Mouse (Mus musculus): Measurements from ENCODE around the gene Stx3. TPM values are rescaled to one million over a fixed set of nuclear protein-coding genes. Genes with fewer than 3 reads are reported as not detected.

Gene Stx3
- polyA plus RNA-seq (2016; fragmentation: Nextera tagmentation; extraction: Ambion mirVana), result 4.7 and 4.9 TPM in 2 replicates

DNA sequence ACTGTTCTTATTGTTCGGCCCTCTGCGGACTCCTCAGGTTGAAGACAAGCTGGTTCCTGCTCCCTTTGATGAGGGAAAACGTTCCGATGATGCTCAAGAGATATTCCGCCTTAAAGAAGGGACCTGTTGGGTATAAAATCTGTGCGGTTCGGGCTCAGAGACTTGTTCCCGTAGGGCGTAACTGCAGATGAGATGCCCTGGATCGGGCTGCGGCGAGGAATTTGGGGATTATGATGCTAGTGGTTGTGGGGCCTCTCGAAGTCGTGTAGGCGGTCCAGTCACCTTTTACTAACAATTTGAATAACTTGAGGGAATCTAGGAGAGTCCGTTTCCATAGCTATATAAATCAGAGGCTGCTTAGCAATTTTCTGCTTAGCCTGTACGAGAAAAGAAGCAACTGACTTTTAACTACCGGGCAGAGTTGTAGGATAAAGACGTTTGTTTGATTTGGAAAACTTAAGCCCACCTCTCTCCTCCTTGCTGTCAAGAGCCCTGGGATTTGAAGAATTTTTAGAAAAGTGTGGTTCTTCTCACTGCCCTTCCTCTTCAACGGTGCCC, at the start of gene Stx3:
Gene Stx3, minus strand, starts transcription at position 261 of the 558 bp plus-strand sequence.
- H3K9ac ChIP-seq, result peak within 1 kb of the TSS; percentile 64
- under 1% methylated on average over 20 of the region's 20 CpGs for WGBS
- H3K4me2 ChIP-seq (replicated peaks), result peak within 1 kb of the TSS; percentile 98
- H3K4me3 ChIP-seq, result peak within 1 kb of the TSS; percentile 59
- ATAC-seq (ENCODE audit: low FRiP score, low read depth), result no peak
- no peaks in the 10 kb centered on the region for H3K9me3 ChIP-seq
- H3K27ac ChIP-seq, result no peak within 1 kb of the TSS
- H3K36me3 ChIP-seq, result no peaks in the 10 kb centered on the region
- H3K27me3 ChIP-seq (replicated peaks), result peaks cover 43% of the 10 kb centered on the region
- H3K4me1 ChIP-seq, result peaks cover 11% of the 10 kb centered on the region

DNA sequence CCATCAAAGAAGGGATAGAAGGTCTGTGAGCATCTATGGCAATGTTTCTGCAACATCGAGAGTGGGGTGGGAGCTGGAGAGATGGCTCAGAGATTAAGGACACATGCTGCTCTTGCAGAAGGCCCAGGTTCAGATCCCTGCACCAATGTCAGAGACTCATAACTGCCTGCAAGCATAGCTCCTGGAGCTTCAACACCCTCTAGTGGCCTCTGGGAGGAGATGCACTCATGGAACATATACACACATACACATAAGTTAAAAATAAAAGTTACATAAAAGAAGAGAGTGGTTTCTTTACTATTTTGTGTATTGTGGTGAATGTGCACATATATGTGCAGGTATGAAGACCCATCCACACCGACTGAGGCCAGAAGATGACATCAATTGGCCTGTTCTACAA, 48.6 kb upstream of the Stx3 start:
- Histone ChIP-seq H3K9me3 (peaks cover 3% of the 10 kb centered on the region; the same call in 1 of the 2 replicates), H3K9ac (no peak overlapping the region), H3K27ac (no peak overlapping the region), H3K36me3 (no peaks in the 10 kb centered on the region), H3K4me3 (no peak overlapping the region), H3K4me1 (no peaks in the 10 kb centered on the region), H3K27me3 (replicated peaks) (no peaks in the 10 kb centered on the region), H3K4me2 (replicated peaks) (no peak overlapping the region)
- ATAC-seq (ENCODE audit: low FRiP score, low read depth), result no peak
- WGBS, result 79% methylated on average over 2 of the region's 2 CpGs

DNA sequence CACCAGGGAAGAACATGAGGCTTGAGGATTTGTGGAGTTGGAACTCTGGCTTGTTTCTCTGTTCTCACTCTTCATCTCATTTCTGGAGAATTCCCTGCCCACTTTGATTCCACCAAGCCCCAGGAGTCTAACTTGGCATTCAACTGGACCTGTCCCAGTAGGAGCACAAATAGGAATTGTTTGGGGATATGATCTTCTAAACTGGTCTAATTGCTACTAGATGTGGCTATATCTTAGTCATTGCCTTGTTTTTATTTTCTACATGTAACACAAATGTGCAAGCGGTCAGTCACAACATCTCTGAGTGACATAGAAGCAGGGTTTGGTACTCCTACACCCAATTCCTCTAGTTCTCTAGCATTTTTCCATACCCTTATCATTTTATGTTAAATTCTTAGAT, 41.8 kb upstream of the Stx3 start, which contains the start of gene Olfr1418:
Gene Olfr1418, minus strand, starts transcription at position 101 of the 400 bp plus-strand sequence.
- no peaks in the 10 kb centered on the region for H3K9me3 ChIP-seq
- H3K4me1 ChIP-seq, result no peaks in the 10 kb centered on the region
- 91% methylated on average over 1 of the region's 1 CpGs for WGBS
- no peak within 1 kb of the TSS for H3K4me3 ChIP-seq
- H3K27ac ChIP-seq, result no peak within 1 kb of the TSS
- no peak for ATAC-seq (ENCODE audit: low FRiP score, low read depth)
- no peak within 1 kb of the TSS for H3K4me2 ChIP-seq (replicated peaks)
- no peak within 1 kb of the TSS for H3K9ac ChIP-seq
- H3K36me3 ChIP-seq, result no peaks in the 10 kb centered on the region
- no peaks in the 10 kb centered on the region for H3K27me3 ChIP-seq (replicated peaks)

DNA sequence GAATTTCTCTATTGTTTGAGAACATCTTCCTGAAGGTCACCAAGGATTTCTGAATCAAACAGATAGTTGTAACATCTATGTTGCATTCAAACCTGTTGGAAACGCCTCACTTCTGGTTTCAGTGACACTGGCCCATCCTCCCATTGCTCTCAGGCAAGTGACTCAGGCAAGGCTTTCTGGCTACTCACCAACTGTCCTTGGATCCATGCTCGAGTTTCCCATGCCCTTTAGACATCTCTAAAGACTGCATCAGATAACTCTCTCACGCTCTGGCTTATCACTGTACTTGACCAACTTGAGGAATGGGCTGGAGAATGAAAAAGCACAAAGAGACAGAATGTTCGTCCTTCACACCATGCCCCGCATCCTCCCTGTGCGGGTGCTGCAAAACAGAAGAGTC, 37.3 kb upstream of the Stx3 start:
- Histone ChIP-seq H3K36me3 (no peaks in the 10 kb centered on the region), H3K4me1 (no peaks in the 10 kb centered on the region), H3K9me3 (no peaks in the 10 kb centered on the region), H3K27me3 (replicated peaks) (no peaks in the 10 kb centered on the region), H3K4me3 (no peak overlapping the region), H3K4me2 (replicated peaks) (no peak overlapping the region), H3K9ac (no peak overlapping the region), H3K27ac (no peak overlapping the region)
- 81% methylated on average over 6 of the region's 6 CpGs for WGBS
- no peak for ATAC-seq (ENCODE audit: low FRiP score, low read depth)

DNA sequence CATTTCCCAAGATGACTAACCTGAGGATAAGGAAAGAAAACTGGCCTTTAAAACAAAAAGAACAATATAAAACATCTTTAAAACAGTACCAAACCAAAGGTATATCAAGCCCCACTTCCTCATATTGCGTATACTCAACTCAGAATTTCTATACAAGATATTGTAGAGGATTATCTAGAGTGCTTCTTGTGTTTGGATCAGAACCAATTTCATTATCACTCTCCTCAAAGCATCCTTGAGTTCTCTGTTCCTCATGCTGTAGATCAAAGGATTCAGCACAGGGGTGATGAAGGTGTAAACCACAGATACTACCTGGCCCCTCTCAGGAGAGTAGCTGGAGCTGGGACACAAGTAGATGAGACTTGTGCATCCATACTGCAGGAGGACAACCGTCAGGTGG, 35.6 kb upstream of the Stx3 start:
- H3K36me3 ChIP-seq, result no peaks in the 10 kb centered on the region
- no peak overlapping the region for H3K4me2 ChIP-seq (replicated peaks)
- H3K9me3 ChIP-seq, result no peaks in the 10 kb centered on the region
- no peaks in the 10 kb centered on the region for H3K4me1 ChIP-seq
- H3K27me3 ChIP-seq (replicated peaks), result no peaks in the 10 kb centered on the region
- no peak overlapping the region for H3K27ac ChIP-seq
- ATAC-seq (ENCODE audit: low FRiP score, low read depth), result no peak
- no peak overlapping the region for H3K4me3 ChIP-seq
- no peak overlapping the region for H3K9ac ChIP-seq
- 85% methylated on average over 2 of the region's 2 CpGs for WGBS

DNA sequence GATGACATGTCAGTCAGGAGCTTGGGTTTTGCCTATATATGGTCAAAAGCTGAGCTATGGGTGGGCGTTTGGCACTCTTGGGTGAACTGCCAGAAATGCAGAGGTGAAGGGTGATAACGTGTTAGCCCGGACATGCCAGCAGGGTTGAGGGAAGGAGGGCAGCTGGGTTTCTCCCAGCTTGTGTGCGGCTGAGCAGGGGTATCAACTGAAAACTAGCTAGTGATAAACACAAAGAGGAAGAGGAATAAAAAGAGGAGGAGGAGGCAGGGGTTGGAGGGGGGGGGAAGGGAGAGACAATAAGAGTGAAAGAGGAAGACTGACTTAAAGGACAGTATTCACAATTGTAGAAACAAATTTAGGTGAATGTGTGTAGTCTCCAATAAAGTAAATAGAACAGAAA, 33.4 kb upstream of the Stx3 start:
- Histone ChIP-seq H3K27me3 (replicated peaks) (no peaks in the 10 kb centered on the region), H3K9me3 (no peaks in the 10 kb centered on the region), H3K4me2 (replicated peaks) (no peak overlapping the region), H3K9ac (no peak overlapping the region), H3K4me3 (no peak overlapping the region), H3K36me3 (no peaks in the 10 kb centered on the region), H3K27ac (no peak overlapping the region), H3K4me1 (no peaks in the 10 kb centered on the region)
- 72% methylated on average over 4 of the region's 4 CpGs for WGBS
- no peak for ATAC-seq (ENCODE audit: low FRiP score, low read depth)

DNA sequence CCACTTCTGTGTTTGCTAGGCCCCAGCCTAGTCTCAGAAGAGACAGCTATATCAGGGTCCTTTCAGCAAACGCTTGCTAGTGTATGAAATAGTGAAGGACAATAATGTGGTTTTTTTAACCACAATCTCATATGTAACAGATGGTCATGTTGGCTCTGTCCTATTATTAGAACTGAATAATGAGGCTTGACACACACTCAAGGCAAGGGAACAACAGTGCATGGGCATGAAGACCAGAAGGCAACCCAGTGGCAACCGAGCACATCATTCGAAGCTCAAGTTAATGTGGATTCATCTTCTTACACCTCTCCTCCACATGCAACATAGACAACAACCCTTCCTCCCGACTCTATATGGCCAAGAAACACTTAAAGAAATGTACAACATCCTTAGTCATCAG, 27.1 kb upstream of the Stx3 start:
- ATAC-seq (ENCODE audit: low FRiP score, low read depth), result no peak

DNA sequence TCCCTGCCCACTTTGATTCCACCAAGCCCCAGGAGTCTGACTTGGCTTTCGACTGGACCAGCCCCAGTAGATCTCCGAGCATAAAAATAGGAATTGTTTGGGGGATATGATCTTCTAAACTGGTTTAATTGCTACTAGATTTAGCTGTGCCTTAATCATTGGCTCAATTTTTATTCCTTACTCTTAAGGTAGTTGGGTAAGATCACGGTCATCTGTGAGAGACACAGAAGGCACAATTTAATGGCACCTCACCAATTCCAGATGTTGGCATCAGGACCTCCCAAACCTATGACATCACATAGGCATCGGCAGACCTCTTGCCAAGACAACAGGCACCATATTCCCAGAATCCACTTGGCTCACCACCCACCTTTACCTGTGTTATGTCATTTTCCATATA, 19.9 kb upstream of the Stx3 start, which contains the start of gene Olfr1417:
Gene Olfr1417, minus strand, starts transcription at position 101 of the 400 bp plus-strand sequence.
- no peak within 1 kb of the TSS for H3K9ac ChIP-seq
- H3K4me1 ChIP-seq, result no peaks in the 10 kb centered on the region
- no peaks in the 10 kb centered on the region for H3K9me3 ChIP-seq
- 84% methylated on average over 4 of the region's 4 CpGs for WGBS
- H3K4me2 ChIP-seq (replicated peaks), result no peak within 1 kb of the TSS
- no peaks in the 10 kb centered on the region for H3K36me3 ChIP-seq
- H3K4me3 ChIP-seq, result no peak within 1 kb of the TSS
- no peak for ATAC-seq (ENCODE audit: low FRiP score, low read depth)
- no peak within 1 kb of the TSS for H3K27ac ChIP-seq
- H3K27me3 ChIP-seq (replicated peaks), result no peaks in the 10 kb centered on the region

More for the DNA sequence above, 27.1 kb upstream of the Stx3 start:
- Histone ChIP-seq H3K4me3 (no peak overlapping the region), H3K4me1 (no peaks in the 10 kb centered on the region), H3K27me3 (replicated peaks) (no peaks in the 10 kb centered on the region), H3K36me3 (no peaks in the 10 kb centered on the region), H3K9me3 (no peaks in the 10 kb centered on the region), H3K9ac (no peak overlapping the region), H3K4me2 (replicated peaks) (no peak overlapping the region), H3K27ac (no peak overlapping the region)
- 83% methylated on average over 4 of the region's 4 CpGs for WGBS

DNA sequence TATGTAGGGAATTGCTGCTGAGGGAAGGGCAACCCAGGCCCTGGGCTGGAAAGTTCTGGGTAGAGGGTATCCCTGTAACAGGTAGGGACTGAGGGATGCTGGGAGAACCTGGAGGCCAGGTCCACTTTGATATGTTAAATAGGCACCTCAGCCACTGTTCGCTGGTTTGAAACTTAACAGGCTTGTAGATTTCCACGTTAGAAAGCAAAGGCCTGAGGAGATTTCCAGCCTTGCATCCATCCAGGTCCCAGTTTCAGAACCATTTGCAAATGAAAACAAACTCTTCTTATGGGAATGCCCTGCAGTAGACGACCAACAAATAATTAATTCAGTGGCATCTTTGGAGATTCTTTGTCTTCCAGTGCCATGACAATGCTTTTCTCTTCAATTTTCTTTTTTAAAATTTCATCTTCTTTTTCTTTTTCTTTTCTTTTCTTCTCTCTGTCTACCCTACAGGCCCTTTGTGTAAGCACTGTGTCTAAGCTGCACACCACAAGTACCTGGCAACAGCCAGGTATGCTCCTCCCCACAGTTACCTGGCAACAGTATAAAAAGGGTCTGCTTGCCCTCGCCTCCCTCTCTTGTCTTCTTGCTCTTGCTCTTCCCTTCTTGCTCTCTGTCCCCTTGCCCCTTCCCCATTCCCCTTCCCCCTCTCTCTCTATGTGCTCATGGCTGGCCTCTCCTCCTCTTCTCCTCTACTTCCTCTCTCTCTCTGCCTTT, 4.3 kb upstream of the Stx3 start:
- Histone ChIP-seq H3K27ac (no peak overlapping the region), H3K9me3 (no peaks in the 10 kb centered on the region), H3K4me1 (peaks cover 5% of the 10 kb centered on the region), H3K27me3 (replicated peaks) (peaks cover 18% of the 10 kb centered on the region), H3K9ac (no peak overlapping the region), H3K36me3 (no peaks in the 10 kb centered on the region), H3K4me3 (no peak overlapping the region), H3K4me2 (replicated peaks) (no peak overlapping the region)
- 29% methylated on average over 4 of the region's 4 CpGs for WGBS
- no peak for ATAC-seq (ENCODE audit: low FRiP score, low read depth)

DNA sequence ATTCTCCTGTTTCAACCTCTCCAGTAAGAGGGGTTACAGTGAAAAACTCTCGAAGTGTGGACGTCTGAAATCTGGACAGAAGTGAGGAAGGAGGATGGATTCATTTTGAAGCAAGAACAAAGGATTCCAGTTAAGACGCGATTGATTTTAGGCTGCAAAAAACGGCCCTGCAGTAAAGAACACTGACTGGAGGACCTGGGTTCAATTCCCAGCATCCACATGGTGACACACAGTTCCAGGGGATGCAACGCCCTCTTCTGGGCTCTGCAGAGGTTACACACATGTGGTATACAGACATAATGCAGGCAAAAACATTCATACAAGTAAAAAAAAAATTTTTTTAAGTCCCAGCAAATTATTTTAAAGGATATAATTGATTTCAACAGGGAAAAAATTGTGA, 1.0 kb upstream of the Stx3 start:
- peak; percentile 27; the same call in 1 of the 2 replicates for ATAC-seq (ENCODE audit: low FRiP score, low read depth)
- no peaks in the 10 kb centered on the region for H3K36me3 ChIP-seq
- H3K4me3 ChIP-seq, result no peak overlapping the region
- peak overlapping the region; percentile 98 for H3K4me2 ChIP-seq (replicated peaks)
- H3K9me3 ChIP-seq, result no peaks in the 10 kb centered on the region
- 32% methylated on average over 6 of the region's 6 CpGs for WGBS
- H3K4me1 ChIP-seq, result peaks cover 11% of the 10 kb centered on the region
- H3K27ac ChIP-seq, result no peak overlapping the region
- H3K27me3 ChIP-seq (replicated peaks), result peaks cover 43% of the 10 kb centered on the region
- H3K9ac ChIP-seq, result no peak overlapping the region

DNA sequence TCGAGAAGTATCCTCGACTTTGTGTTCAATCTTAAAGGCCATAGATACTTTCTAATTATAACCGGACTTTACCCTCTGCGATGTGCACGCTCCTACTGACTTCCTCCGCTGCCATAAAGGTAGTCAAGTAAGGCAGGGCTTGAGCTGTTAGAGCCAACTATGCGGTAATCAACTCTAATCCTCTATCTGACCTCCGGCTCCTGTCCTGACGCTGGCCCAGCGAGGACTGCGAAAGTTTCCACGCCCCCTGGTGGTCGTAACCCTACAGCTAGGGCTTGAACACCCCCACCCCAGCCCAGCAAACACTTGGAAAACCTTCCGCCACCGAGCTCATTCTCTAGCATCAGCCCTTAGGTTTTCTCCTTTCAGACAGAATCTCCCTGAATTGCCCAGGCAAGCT, 597 bp upstream of the Stx3 start:
- H3K9me3 ChIP-seq, result no peaks in the 10 kb centered on the region
- peak overlapping the region; percentile 59 for H3K4me3 ChIP-seq
- H3K27ac ChIP-seq, result no peak overlapping the region
- peaks cover 43% of the 10 kb centered on the region for H3K27me3 ChIP-seq (replicated peaks)
- WGBS, result under 1% methylated on average over 15 of the region's 15 CpGs
- ATAC-seq (ENCODE audit: low FRiP score, low read depth), result peak; percentile 76
- H3K4me2 ChIP-seq (replicated peaks), result peak overlapping the region; percentile 98
- H3K9ac ChIP-seq, result no peak overlapping the region
- peaks cover 11% of the 10 kb centered on the region for H3K4me1 ChIP-seq
- H3K36me3 ChIP-seq, result no peaks in the 10 kb centered on the region

DNA sequence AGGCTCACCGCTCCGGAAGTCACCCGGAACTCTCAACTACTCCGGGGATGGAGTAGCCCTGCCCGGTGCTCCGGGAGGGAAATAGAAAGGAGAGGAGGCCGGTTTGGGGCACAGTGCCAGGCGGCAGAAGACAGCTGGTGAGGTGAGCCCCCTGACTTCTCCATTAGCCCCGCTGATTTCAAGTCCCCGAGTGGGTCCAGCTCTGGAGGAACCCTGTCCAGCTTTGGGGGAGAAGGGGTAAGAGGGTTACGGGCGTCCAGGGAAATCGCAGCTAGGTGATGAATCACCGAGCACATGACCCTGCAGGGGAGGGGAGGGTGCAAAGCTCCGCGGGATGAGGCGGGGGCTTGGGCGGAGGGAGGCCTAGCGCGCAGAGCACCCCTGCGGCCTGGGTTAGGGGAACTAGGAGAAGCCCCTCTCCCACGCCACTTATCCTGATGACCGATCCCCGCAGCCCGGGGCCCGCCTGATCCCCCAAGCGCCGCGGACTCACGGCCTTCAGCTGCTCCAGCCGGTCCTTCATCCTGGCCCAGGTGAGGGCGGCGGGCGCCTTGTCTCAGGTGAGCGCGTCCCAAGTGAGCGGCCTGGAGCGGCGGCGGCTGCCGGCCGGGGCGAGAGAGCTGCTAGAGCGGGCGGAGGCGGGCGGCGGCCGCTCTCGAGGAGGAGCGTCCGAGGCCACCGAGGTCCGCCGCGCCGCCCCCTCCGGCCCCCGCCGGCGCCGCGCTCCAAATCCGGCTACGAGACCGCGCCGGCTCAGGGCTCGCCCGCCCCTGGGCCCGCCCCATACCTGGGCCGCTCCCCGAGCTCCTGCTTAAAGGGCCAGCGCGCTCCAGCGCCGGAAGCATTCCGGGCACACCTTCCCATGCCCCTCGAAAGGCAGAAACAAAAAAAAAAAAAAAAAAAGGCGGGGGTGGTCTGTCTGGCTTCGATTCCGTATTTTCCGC, 732 bp downstream of the Stx3 start:
- Histone ChIP-seq H3K36me3 (no peaks in the 10 kb centered on the region), H3K27ac (no peak overlapping the region), H3K4me2 (replicated peaks) (peak overlapping the region; percentile 98), H3K9me3 (no peaks in the 10 kb centered on the region), H3K4me1 (peaks cover 11% of the 10 kb centered on the region), H3K4me3 (peak overlapping the region; percentile 59), H3K27me3 (replicated peaks) (peaks cover 43% of the 10 kb centered on the region), H3K9ac (peak overlapping the region; percentile 64)
- ATAC-seq (ENCODE audit: low FRiP score, low read depth), result peak; percentile 73
- WGBS, result under 1% methylated on average over 82 of the region's 83 CpGs
